Mouse (Mus musculus) stomach, embryonic 14.5 days (tissue): ENCODE data around the gene H2afb2. TPM values are rescaled to one million over a fixed set of nuclear protein-coding genes. Genes with fewer than 3 reads are reported as not detected.

Experiments
- ATAC-seq: fragments of 200-750 bp; cut with Nextera tagmentation; 2 replicates; pipeline ENCODE4 v1.8.0; 2017; ENCODE audit warnings: low read depth, moderate TSS enrichment; ENCODE audit not compliant: insufficient number of reproducible peaks, insufficient read depth, low FRiP score
- H3K27ac ChIP-seq: fragments of 300-500 bp; sonication (generic); 2 replicates; pipeline ENCODE4 v1.5.1; 2014; ENCODE audit warnings: mild to moderate bottlenecking, low read length, moderate library complexity, mixed read lengths
- H3K27me3 ChIP-seq: fragments of 300-500 bp; sonication (generic); 2 replicates; pipeline ENCODE4 v1.6.1; 2014; ENCODE audit warnings: low read length, control low read depth, mixed read lengths; ENCODE audit not compliant: control insufficient read depth, insufficient read depth
- H3K36me3 ChIP-seq: fragments of 300-500 bp; sonication (generic); 2 replicates; pipeline ENCODE4 v1.6.1; 2014; ENCODE audit warnings: mild to moderate bottlenecking, control low read depth, low read length, moderate library complexity, mixed read lengths; ENCODE audit not compliant: control insufficient read depth, insufficient read depth
- H3K4me1 ChIP-seq: fragments of 300-500 bp; sonication (generic); 2 replicates; pipeline ENCODE4 v1.6.1; 2014; ENCODE audit warnings: low read length, control low read depth, mixed read lengths; ENCODE audit not compliant: control insufficient read depth, insufficient read depth
- H3K4me2 ChIP-seq: fragments of 300-500 bp; sonication (generic); replicated peaks from 2 replicates; pipeline ENCODE4 v1.6.1; 2014; ENCODE audit warnings: low read depth, low read length, control low read depth
- H3K4me3 ChIP-seq: fragments of 300-500 bp; sonication (generic); 2 replicates; pipeline ENCODE4 v1.5.1; 2014; ENCODE audit warnings: low read depth, low read length, control low read depth
- H3K9ac ChIP-seq: fragments of 300-500 bp; sonication (generic); replicated peaks from 2 replicates; pipeline ENCODE4 v1.6.1; 2014; ENCODE audit warnings: low read depth, mild to moderate bottlenecking, control low read depth, low read length, moderate library complexity, mixed read lengths
- H3K9me3 ChIP-seq: fragments of 300-500 bp; sonication (generic); 2 replicates; pipeline ENCODE4 v1.6.1; 2016; ENCODE audit warnings: low read depth, low read length, control low read depth; ENCODE audit not compliant: control insufficient read depth
- WGBS: fragments of 180-500 bp; shearing (Covaris S2); extraction: QIAGEN DNeasy Blood & Tissue Kit; methylation state at CpG from one replicate; pipeline ENCODE4 v1.1.7; 2014; 5-methylcytosine and 5-hydroxymethylcytosine counted together
- polyA plus RNA-seq: library from polyadenylated mRNA; unstranded; fragments of >200 nt; fragmentation: Nextera tagmentation; extraction: Ambion mirVana; gene quantifications from 2 replicates; pipeline ENCODE4 v1.2.1, GENCODE M21; 2014

Gene H2afb2
- not detected in 2 replicates for polyA plus RNA-seq

DNA sequence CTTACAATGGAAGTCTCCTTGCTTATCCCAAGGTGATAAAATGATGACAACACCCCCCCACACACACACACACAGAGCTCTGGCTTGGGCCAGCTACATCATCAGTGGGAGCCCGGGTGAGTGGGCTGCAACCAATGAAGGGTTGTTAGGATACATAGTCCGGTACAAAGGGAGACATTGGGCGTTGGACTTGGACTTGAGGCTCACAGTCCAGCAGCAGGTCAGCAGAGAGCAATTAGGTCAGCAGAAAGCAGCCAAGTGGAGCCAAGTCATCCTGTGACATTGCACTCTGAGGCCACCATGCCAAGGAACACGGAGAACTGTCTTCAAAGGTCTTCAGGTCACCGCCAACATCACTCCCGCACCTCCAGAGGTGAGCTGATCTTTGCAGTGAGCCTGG, at the start of gene H2afb2:
H2afb2 (plus strand) TSS at position 301 of the 400 bp plus-strand sequence.
- Histone ChIP-seq H3K4me1 (no peaks in the 10 kb centered on the region), H3K4me2 (no peak within 1 kb of the TSS), H3K4me3 (no peak within 1 kb of the TSS), H3K27me3 (no peaks in the 10 kb centered on the region), H3K9me3 (no peaks in the 10 kb centered on the region), H3K36me3 (no peaks in the 10 kb centered on the region), H3K27ac (no peak within 1 kb of the TSS), H3K9ac (no peak within 1 kb of the TSS)
- 85% methylated on average over 6 of the region's 6 CpGs for WGBS
- no peak for ATAC-seq

Other genes with a start within 250 kb of the H2afb2 start
- not detected in 2 replicates for gene Cpxcr1, start 232.2 kb upstream of the H2afb2 start, polyA plus RNA-seq